Mouse (Mus musculus) midbrain, postnatal 0 days (tissue): ENCODE data around the gene Il27ra. TPM values are rescaled to one million over a fixed set of nuclear protein-coding genes. Genes with fewer than 3 reads are reported as not detected.

Source experiments
- ATAC-seq: fragments of 200-750 bp; cut with Nextera tagmentation; 2 replicates; pipeline ENCODE4 v1.8.0; 2017; ENCODE audit warnings: moderate number of reproducible peaks, mild to moderate bottlenecking, moderate TSS enrichment, moderate library complexity; ENCODE audit not compliant: low FRiP score
- DNase-seq: peaks from one replicate; pipeline ENCODE4 v3.0.0-alpha.2; 2015; ENCODE audit warnings: low spot score
- H3K27ac ChIP-seq: fragments of 300-500 bp; sonication (generic); 2 replicates; pipeline ENCODE4 v1.5.1; 2014; ENCODE audit warnings: low read depth, mild to moderate bottlenecking, low read length, mixed read lengths
- H3K27me3 ChIP-seq: fragments of 300-500 bp; sonication (generic); 2 replicates; pipeline ENCODE4 v1.6.1; 2014; ENCODE audit warnings: low read length, control low read depth, mixed read lengths; ENCODE audit not compliant: insufficient read depth
- H3K36me3 ChIP-seq: fragments of 300-500 bp; sonication (generic); 2 replicates; pipeline ENCODE4 v1.6.1; 2014; ENCODE audit warnings: low read length, control low read depth, mixed read lengths; ENCODE audit not compliant: insufficient read depth
- H3K4me1 ChIP-seq: fragments of 300-500 bp; sonication (generic); 2 replicates; pipeline ENCODE4 v1.6.1; 2014; ENCODE audit warnings: mild to moderate bottlenecking, control low read depth, antibody characterized with exemption, low read length, mixed read lengths; ENCODE audit not compliant: insufficient read depth
- H3K4me2 ChIP-seq: fragments of 300-500 bp; sonication (generic); 2 replicates; pipeline ENCODE4 v1.6.1; 2014; ENCODE audit warnings: low read depth, mild to moderate bottlenecking, low read length, mixed read lengths; ENCODE audit not compliant: poor library complexity, severe bottlenecking
- H3K4me3 ChIP-seq: fragments of 300-500 bp; sonication (generic); 2 replicates; pipeline ENCODE4 v1.5.1; 2014; ENCODE audit warnings: low read depth, mild to moderate bottlenecking, low read length, moderate library complexity
- H3K9ac ChIP-seq: fragments of 300-500 bp; sonication (generic); replicated peaks from 2 replicates; pipeline ENCODE4 v1.6.1; 2014; ENCODE audit warnings: mild to moderate bottlenecking, low read length, moderate library complexity, mixed read lengths; ENCODE audit not compliant: poor library complexity, severe bottlenecking
- H3K9me3 ChIP-seq: fragments of 300-500 bp; sonication (generic); 2 replicates; pipeline ENCODE4 v1.6.1; 2016; ENCODE audit warnings: low read length, control low read depth
- CTCF ChIP-seq: IDR thresholded peaks from 2 replicates; pipeline ENCODE4 v1.5.1; 2016; ENCODE audit warnings: antibody characterized with exemption, mild to moderate bottlenecking
- WGBS: fragments of 180-500 bp; shearing (Covaris S2); extraction: QIAGEN DNeasy Blood & Tissue Kit; methylation state at CpG from one replicate; pipeline ENCODE4 v1.1.7; 2014; 5-methylcytosine and 5-hydroxymethylcytosine counted together
- polyA plus RNA-seq: library from polyadenylated mRNA; unstranded; fragments of >200 nt; fragmentation: Nextera tagmentation; extraction: Ambion mirVana; gene quantifications from 2 replicates; pipeline ENCODE4 v1.2.1, GENCODE M21; 2015
- total RNA-seq: library from RNA; depleted of rRNA; stranded (reverse); fragments of >200 nt; gene quantifications from 2 replicates; pipeline ENCODE4 v1.2.3, GENCODE M21; 2014

Gene Il27ra
- total and polyA plus RNA-seq, 2 experiments from 2014 or later, result 0.21 to 0.71 TPM

GRCm38 (mm10) chr8:83996567-83997505 is 45.6 kb downstream of the Il27ra start:
- Histone ChIP-seq H3K4me1 (peaks cover 5% of the 10 kb centered on the region; the same call in 1 of the 2 replicates), H3K9ac (peak overlapping the region; percentile 79), H3K4me3 (peak overlapping the region; percentile 73), H3K27ac (peak overlapping the region; percentile 87), H3K4me2 (peak overlapping the region; percentile 92), H3K9me3 (no peaks in the 10 kb centered on the region), H3K27me3 (no peaks in the 10 kb centered on the region), H3K36me3 (peaks cover 8% of the 10 kb centered on the region)
- under 1% methylated on average over 32 of the region's 103 CpGs for WGBS
- TF ChIP-seq CTCF, result no peak
- DNase-seq (peak; percentile 86), ATAC-seq (peak; percentile 71)

- Histone ChIP-seq H3K9me3 (no peaks in the 10 kb centered on the region), H3K4me3 (peak overlapping the region; percentile 73), H3K36me3 (peaks cover 16% of the 10 kb centered on the region), H3K4me2 (peak overlapping the region; percentile 92; the same call in 1 of the 2 replicates), H3K27me3 (no peaks in the 10 kb centered on the region), H3K9ac (no peak overlapping the region), H3K27ac (no peak overlapping the region), H3K4me1 (peaks cover 5% of the 10 kb centered on the region; the same call in 1 of the 2 replicates)
- TF ChIP-seq CTCF, result no peak
- ATAC-seq (no peak), DNase-seq (no peak)
- WGBS, result 13% methylated on average over 12 of the region's 12 CpGs
These were observed 46.4 kb downstream of the Il27ra start for GRCm38 (mm10) chr8:83995973-83996372.

- H3K4me3 ChIP-seq, result no peak overlapping the region
- no peak overlapping the region for H3K9ac ChIP-seq
- H3K9me3 ChIP-seq, result no peaks in the 10 kb centered on the region
- WGBS, result 91% methylated on average over 3 of the region's 3 CpGs
- H3K27me3 ChIP-seq, result no peaks in the 10 kb centered on the region
- DNase-seq (no peak), ATAC-seq (no peak)
- no peak overlapping the region for H3K4me2 ChIP-seq
- TF ChIP-seq CTCF, result no peak
- H3K4me1 ChIP-seq, result peaks cover 3% of the 10 kb centered on the region; the same call in 1 of the 2 replicates
- no peak overlapping the region for H3K27ac ChIP-seq
- peaks cover 28% of the 10 kb centered on the region for H3K36me3 ChIP-seq
These were observed 48.4 kb downstream of the Il27ra start for GRCm38 (mm10) chr8:83994030-83994429.

DNA sequence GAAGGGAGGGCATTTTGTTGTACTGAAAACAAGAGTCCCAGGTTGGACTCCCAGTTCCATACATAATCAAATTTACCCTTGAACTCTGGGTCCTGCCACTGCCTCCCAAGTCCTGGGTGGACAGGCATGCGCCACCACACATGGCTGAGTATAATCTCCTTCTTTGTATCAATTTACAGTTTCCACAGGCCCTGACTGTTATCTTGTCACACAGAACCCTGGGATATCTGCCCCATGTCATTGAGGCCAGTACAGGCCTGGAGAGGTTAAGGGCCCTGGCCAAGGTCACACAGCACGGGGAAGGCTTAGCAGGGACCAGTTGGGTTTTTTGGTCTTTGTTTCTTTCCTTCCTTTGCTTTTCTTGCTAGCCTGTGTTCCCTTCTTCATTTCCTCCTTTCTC is 49.9 kb downstream of the Il27ra start:
- H3K4me2 ChIP-seq, result no peak overlapping the region
- DNase-seq, result no peak
- no peak overlapping the region for H3K9ac ChIP-seq
- no peaks in the 10 kb centered on the region for H3K9me3 ChIP-seq
- 96% methylated on average over 2 of the region's 2 CpGs for WGBS
- H3K4me3 ChIP-seq, result no peak overlapping the region
- TF ChIP-seq CTCF, result no peak
- H3K36me3 ChIP-seq, result peaks cover 36% of the 10 kb centered on the region
- H3K27ac ChIP-seq, result no peak overlapping the region
- no peak for ATAC-seq
- no peaks in the 10 kb centered on the region for H3K27me3 ChIP-seq
- H3K4me1 ChIP-seq, result no peaks in the 10 kb centered on the region

DNA sequence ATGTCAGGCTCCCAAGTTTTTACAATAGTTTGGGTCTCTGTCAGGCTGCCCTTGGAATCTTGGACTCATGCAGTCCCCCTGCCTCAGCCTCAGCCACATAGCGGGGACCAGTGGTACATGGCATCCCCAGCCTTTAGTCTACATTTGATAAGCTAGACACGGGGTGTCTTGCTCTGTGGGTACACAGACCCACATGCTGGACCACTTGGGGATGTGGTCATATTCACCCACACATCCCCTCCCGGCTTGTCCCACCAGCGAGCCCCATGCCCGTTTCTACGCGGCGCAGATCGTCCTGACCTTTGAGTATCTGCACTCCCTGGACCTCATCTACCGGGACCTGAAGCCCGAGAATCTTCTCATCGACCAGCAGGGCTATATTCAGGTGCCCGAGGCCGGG is 52.2 kb downstream of the Il27ra start:
- H3K27ac ChIP-seq, result no peak overlapping the region
- H3K4me1 ChIP-seq, result no peaks in the 10 kb centered on the region
- DNase-seq, result no peak
- WGBS, result 95% methylated on average over 14 of the region's 14 CpGs
- no peak for TF ChIP-seq CTCF
- no peak overlapping the region for H3K9ac ChIP-seq
- no peak overlapping the region for H3K4me3 ChIP-seq
- no peaks in the 10 kb centered on the region for H3K27me3 ChIP-seq
- H3K9me3 ChIP-seq, result no peaks in the 10 kb centered on the region
- peaks cover 53% of the 10 kb centered on the region for H3K36me3 ChIP-seq
- no peak overlapping the region for H3K4me2 ChIP-seq
- ATAC-seq, result peak; percentile 55; the same call in 1 of the 2 replicates

- H3K27ac ChIP-seq, result no peak overlapping the region
- no peaks in the 10 kb centered on the region for H3K4me1 ChIP-seq
- ATAC-seq, result no peak
- H3K36me3 ChIP-seq, result peaks cover 58% of the 10 kb centered on the region
- no peak overlapping the region for H3K4me2 ChIP-seq
- no peaks in the 10 kb centered on the region for H3K9me3 ChIP-seq
- TF ChIP-seq CTCF, result no peak
- no peak for DNase-seq
- WGBS, result 91% methylated on average over 7 of the region's 7 CpGs
- H3K27me3 ChIP-seq, result no peaks in the 10 kb centered on the region
- H3K9ac ChIP-seq, result no peak overlapping the region
- H3K4me3 ChIP-seq, result no peak overlapping the region
These were observed 53.1 kb downstream of the Il27ra start for GRCm38 (mm10) chr8:83989243-83989642.
